Mouse (Mus musculus) hindbrain, embryonic 16.5 days (tissue): ENCODE measurements around the gene Arhgef33. TPM values are rescaled to one million over a fixed set of nuclear protein-coding genes. Genes with fewer than 3 reads are reported as not detected.

Source experiments
- ATAC-seq: fragments of 200-750 bp; cut with Nextera tagmentation; 2 replicates; pipeline ENCODE4 v1.8.0; 2017; ENCODE audit warnings: moderate TSS enrichment, moderate library complexity
- H3K27ac ChIP-seq: fragments of 300-500 bp; sonication (generic); 2 replicates; pipeline ENCODE4 v1.5.1; 2014; ENCODE audit warnings: low read depth, mild to moderate bottlenecking, control low read depth, low read length, moderate library complexity
- H3K27me3 ChIP-seq: fragments of 300-500 bp; sonication (generic); replicated peaks from 2 replicates; pipeline ENCODE4 v1.6.1; 2014; ENCODE audit warnings: low read length; ENCODE audit not compliant: control insufficient read depth, insufficient read depth
- H3K36me3 ChIP-seq: fragments of 300-500 bp; sonication (generic); 2 replicates; pipeline ENCODE4 v1.6.1; 2014; ENCODE audit warnings: mild to moderate bottlenecking, low read length, moderate library complexity, mixed read lengths; ENCODE audit not compliant: control insufficient read depth, insufficient read depth
- H3K4me1 ChIP-seq: fragments of 300-500 bp; sonication (generic); 2 replicates; pipeline ENCODE4 v1.6.1; 2014; ENCODE audit warnings: low read depth, low read length; ENCODE audit not compliant: control insufficient read depth, insufficient read depth
- H3K4me2 ChIP-seq: fragments of 300-500 bp; sonication (generic); 2 replicates; pipeline ENCODE4 v1.6.1; 2014; ENCODE audit warnings: mild to moderate bottlenecking, low read length, control low read depth, moderate library complexity
- H3K4me3 ChIP-seq: fragments of 300-500 bp; sonication (generic); 2 replicates; pipeline ENCODE4 v1.5.1; 2014; ENCODE audit warnings: mild to moderate bottlenecking, low read length, control low read depth, moderate library complexity
- H3K9ac ChIP-seq: fragments of 300-500 bp; sonication (generic); 2 replicates; pipeline ENCODE4 v1.6.1; 2014; ENCODE audit warnings: low read depth, mild to moderate bottlenecking, control low read depth, low read length, moderate library complexity
- H3K9me3 ChIP-seq: fragments of 300-500 bp; sonication (generic); 2 replicates; pipeline ENCODE4 v1.6.1; 2014; ENCODE audit warnings: mild to moderate bottlenecking, low read length, moderate library complexity; ENCODE audit not compliant: control insufficient read depth
- WGBS: fragments of 180-500 bp; shearing (Covaris S2); extraction: QIAGEN DNeasy Blood & Tissue Kit; methylation state at CpG from one replicate; pipeline ENCODE4 v1.1.7; 2014; 5-methylcytosine and 5-hydroxymethylcytosine counted together
- polyA plus RNA-seq: library from polyadenylated mRNA; unstranded; fragments of >200 nt; fragmentation: Nextera tagmentation; extraction: Ambion mirVana; gene quantifications from 2 replicates; pipeline ENCODE4 v1.2.1, GENCODE M21; 2015

Gene Arhgef33
- polyA plus RNA-seq, 1 experiment from 2014 or later = 2.6 TPM

- no peaks in the 10 kb centered on the region for H3K9me3 ChIP-seq
- no peak overlapping the region for H3K4me2 ChIP-seq
- H3K9ac ChIP-seq = no peak overlapping the region
- H3K27ac ChIP-seq = no peak overlapping the region
- no peaks in the 10 kb centered on the region for H3K4me1 ChIP-seq
- no peak for ATAC-seq
- no peak overlapping the region for H3K4me3 ChIP-seq
- peaks cover 44% of the 10 kb centered on the region for H3K36me3 ChIP-seq
- 79% methylated on average over 10 of the region's 10 CpGs for WGBS
- H3K27me3 ChIP-seq = no peaks in the 10 kb centered on the region
Observed at GRCm38 (mm10) chr17:80418572-80419210, 111.5 kb downstream of the Arhgef33 start.

- Histone ChIP-seq H3K27me3 (no peaks in the 10 kb centered on the region), H3K36me3 (peaks cover 36% of the 10 kb centered on the region), H3K27ac (no peak overlapping the region), H3K4me3 (no peak overlapping the region), H3K9ac (no peak overlapping the region), H3K9me3 (no peaks in the 10 kb centered on the region), H3K4me1 (no peaks in the 10 kb centered on the region), H3K4me2 (no peak overlapping the region)
- 95% methylated on average over 1 of the region's 1 CpGs for WGBS
- ATAC-seq = no peak
Observed at GRCm38 (mm10) chr17:80420998-80421397, 113.8 kb downstream of the Arhgef33 start.

- H3K27me3 ChIP-seq = no peaks in the 10 kb centered on the region
- H3K4me3 ChIP-seq = no peak overlapping the region
- H3K4me2 ChIP-seq = no peak overlapping the region
- no peaks in the 10 kb centered on the region for H3K4me1 ChIP-seq
- no peak overlapping the region for H3K9ac ChIP-seq
- no peak for ATAC-seq
- 88% methylated on average over 7 of the region's 7 CpGs for WGBS
- H3K36me3 ChIP-seq = peaks cover 16% of the 10 kb centered on the region
- no peak overlapping the region for H3K27ac ChIP-seq
- H3K9me3 ChIP-seq = no peaks in the 10 kb centered on the region
Observed at GRCm38 (mm10) chr17:80426171-80426570, 119.0 kb downstream of the Arhgef33 start.

- Histone ChIP-seq H3K36me3 (peaks cover 15% of the 10 kb centered on the region), H3K4me3 (no peak overlapping the region), H3K9ac (no peak overlapping the region), H3K4me1 (no peaks in the 10 kb centered on the region), H3K9me3 (no peaks in the 10 kb centered on the region), H3K27ac (no peak overlapping the region), H3K4me2 (no peak overlapping the region), H3K27me3 (no peaks in the 10 kb centered on the region)
- 63% methylated on average over 5 of the region's 5 CpGs for WGBS
- 0 out of 2 replicates have a peak, but pooled peaks have one; percentile 34 for ATAC-seq
Observed at GRCm38 (mm10) chr17:80426901-80427300, 119.7 kb downstream of the Arhgef33 start.

GRCm38 (mm10) chr17:80427966-80428365 lies 120.8 kb downstream of the Arhgef33 start:
- H3K9me3 ChIP-seq = no peaks in the 10 kb centered on the region
- H3K4me1 ChIP-seq = no peaks in the 10 kb centered on the region
- no peak overlapping the region for H3K9ac ChIP-seq
- no peak for ATAC-seq
- H3K27me3 ChIP-seq = no peaks in the 10 kb centered on the region
- no peak overlapping the region for H3K27ac ChIP-seq
- WGBS = 62% methylated on average over 2 of the region's 2 CpGs
- H3K4me3 ChIP-seq = no peak overlapping the region
- no peak overlapping the region for H3K4me2 ChIP-seq
- peaks cover 6% of the 10 kb centered on the region for H3K36me3 ChIP-seq

- Histone ChIP-seq H3K4me2 (no peak overlapping the region), H3K9ac (no peak overlapping the region), H3K4me3 (no peak overlapping the region), H3K27ac (no peak overlapping the region), H3K9me3 (no peaks in the 10 kb centered on the region), H3K27me3 (no peaks in the 10 kb centered on the region), H3K36me3 (peaks cover 13% of the 10 kb centered on the region), H3K4me1 (no peaks in the 10 kb centered on the region)
- no peak for ATAC-seq
- 96% methylated on average over 9 of the region's 9 CpGs for WGBS
Observed at GRCm38 (mm10) chr17:80431997-80432396, 124.8 kb downstream of the Arhgef33 start.

GRCm38 (mm10) chr17:80434430-80434829 lies 127.2 kb downstream of the Arhgef33 start:
- no peak overlapping the region for H3K27ac ChIP-seq
- no peaks in the 10 kb centered on the region for H3K27me3 ChIP-seq
- H3K4me3 ChIP-seq = no peak overlapping the region
- no peaks in the 10 kb centered on the region for H3K4me1 ChIP-seq
- H3K36me3 ChIP-seq = peaks cover 17% of the 10 kb centered on the region
- H3K9me3 ChIP-seq = no peaks in the 10 kb centered on the region
- 68% methylated on average over 3 of the region's 3 CpGs for WGBS
- no peak overlapping the region for H3K4me2 ChIP-seq
- no peak overlapping the region for H3K9ac ChIP-seq
- no peak for ATAC-seq

GRCm38 (mm10) chr17:80435680-80436079 lies 128.5 kb downstream of the Arhgef33 start:
- no peak overlapping the region for H3K9ac ChIP-seq
- ATAC-seq = no peak
- H3K27ac ChIP-seq = no peak overlapping the region
- no peaks in the 10 kb centered on the region for H3K4me1 ChIP-seq
- H3K9me3 ChIP-seq = no peaks in the 10 kb centered on the region
- H3K36me3 ChIP-seq = peaks cover 15% of the 10 kb centered on the region
- WGBS = 90% methylated on average over 5 of the region's 5 CpGs
- H3K4me2 ChIP-seq = no peak overlapping the region
- no peak overlapping the region for H3K4me3 ChIP-seq
- no peaks in the 10 kb centered on the region for H3K27me3 ChIP-seq

- H3K9ac ChIP-seq = no peak overlapping the region
- H3K27me3 ChIP-seq = no peaks in the 10 kb centered on the region
- H3K4me3 ChIP-seq = no peak overlapping the region
- no peak overlapping the region for H3K27ac ChIP-seq
- no peak for ATAC-seq
- H3K36me3 ChIP-seq = peaks cover 29% of the 10 kb centered on the region
- H3K4me2 ChIP-seq = no peak overlapping the region
- WGBS = 95% methylated on average over 7 of the region's 7 CpGs
- H3K9me3 ChIP-seq = no peaks in the 10 kb centered on the region
- H3K4me1 ChIP-seq = no peaks in the 10 kb centered on the region
Observed at GRCm38 (mm10) chr17:80445433-80445832, 138.2 kb downstream of the Arhgef33 start.
